Comparison of ENCODE assay signal across 9 mouse cellular contexts in genomic region chr7:66449971-66450752, GRCm38 (mm10). TPM values are rescaled to one million over a fixed set of nuclear protein-coding genes. Genes with fewer than 3 reads are reported as not detected.
A peak's percentile ranks its signal among the peaks of the same experiment; 100 is the strongest.
DNase-seq lines count a peak whose midpoint lies in the region; ATAC-seq lines count a peak whose summit lies in the region.
"Had no signal": no experiment of that assay in that cellular context is flagged by ENCODE, and none has a peak within 500 bp of the region (broad histone marks: within the 10 kb centered on the region; RNA-seq: fewer than 3 reads in every experiment).

No protein-coding gene starts in this region.

- peak; percentile 30 for DNase-seq in CD4-positive, CD25-positive, alpha-beta regulatory T cell, adult 2 months (ENCODE audit: low read depth, low spot score)
- peak; percentile 58 for DNase-seq in ES-CJ7 (ENCODE audit: low read depth, low spot score)
- peak; percentile 81 for DNase-seq in forebrain, embryonic 11.5 days (ENCODE audit: low spot score)
- peak; percentile 76 for DNase-seq in midbrain, embryonic 10.5 days (ENCODE audit: low spot score)
- DNase-seq in layer of hippocampus, adult 18-20 months (ENCODE audit: low spot score in 2 of 2) = no peak
- no peak for DNase-seq in spleen, adult 18-20 months

- H3K9ac ChIP-seq in forebrain, embryonic 11.5 days (ENCODE audit: low read length) = no peak overlapping the region; the same call in 1 of the 2 replicates
- no peak overlapping the region for H3K9ac ChIP-seq in intestine, embryonic 16.5 days (ENCODE audit: low read depth, low read length)

- H3K4me3 ChIP-seq in forebrain, embryonic 11.5 days (ENCODE audit: low read depth, low read length) = peak overlapping the region; percentile 22; the same call in 1 of the 2 replicates
- peak overlapping the region; percentile 26 for H3K4me3 ChIP-seq in intestine, embryonic 16.5 days (ENCODE audit: low read length)
- peak overlapping the region; percentile 48 for H3K4me3 ChIP-seq in midbrain, embryonic 10.5 days

- H3K27ac ChIP-seq in forebrain, embryonic 11.5 days (ENCODE audit: low read depth, low read length) = no peak overlapping the region
- H3K27ac ChIP-seq in intestine, embryonic 16.5 days (ENCODE audit: low read length) = no peak overlapping the region
- peak overlapping the region; percentile 66 for H3K27ac ChIP-seq in midbrain, embryonic 10.5 days (replicated peaks)

- H3K4me1 ChIP-seq in forebrain, embryonic 11.5 days (replicated peaks; ENCODE audit: control insufficient read depth, insufficient read depth, low read length) = 0 out of 2 replicates have a peak, but pooled peaks cover 4% of the 10 kb centered on the region
- no peaks in the 10 kb centered on the region; the same call in 1 of the 2 replicates for H3K4me1 ChIP-seq in intestine, embryonic 16.5 days (ENCODE audit: control insufficient read depth, insufficient read depth, low read length)
- H3K4me1 ChIP-seq in midbrain, embryonic 10.5 days = peaks cover 28% of the 10 kb centered on the region

- WGBS in forebrain, embryonic 11.5 days = 5% methylated on average over 15 of the region's 16 CpGs
- 9% methylated on average over 15 of the region's 16 CpGs for WGBS in intestine, embryonic 16.5 days
- 6% methylated on average over 16 of the region's 16 CpGs for WGBS in midbrain, embryonic 10.5 days

- H3K4me2 ChIP-seq in forebrain, embryonic 11.5 days (ENCODE audit: low read depth, low read length, severe bottlenecking) = peak overlapping the region; percentile 45
- peak overlapping the region; percentile 53 for H3K4me2 ChIP-seq in intestine, embryonic 16.5 days (ENCODE audit: low read depth, low read length)

- no peaks in the 10 kb centered on the region for H3K9me3 ChIP-seq in forebrain, embryonic 11.5 days (ENCODE audit: control insufficient read depth, low read length)
- no peaks in the 10 kb centered on the region for H3K9me3 ChIP-seq in intestine, embryonic 16.5 days (ENCODE audit: control insufficient read depth, low read length)
- no peaks in the 10 kb centered on the region for H3K9me3 ChIP-seq in midbrain, embryonic 10.5 days (replicated peaks)

- no peak for ATAC-seq in CD4-positive, CD25-positive, alpha-beta regulatory T cell, adult 4 months
- ATAC-seq in forebrain, embryonic 11.5 days (replicated peaks; ENCODE audit: low FRiP score) = peak; percentile 84
- peak; percentile 66 for ATAC-seq in intestine, embryonic 16.5 days

- no peaks in the 10 kb centered on the region for H3K36me3 ChIP-seq in forebrain, embryonic 11.5 days (ENCODE audit: control insufficient read depth, insufficient read depth, low read length)
- no peaks in the 10 kb centered on the region for H3K36me3 ChIP-seq in intestine, embryonic 16.5 days (ENCODE audit: control insufficient read depth, insufficient read depth, low read length)
- no peaks in the 10 kb centered on the region for H3K36me3 ChIP-seq in midbrain, embryonic 10.5 days

- no peaks in the 10 kb centered on the region for H3K27me3 ChIP-seq in forebrain, embryonic 11.5 days (ENCODE audit: control insufficient read depth, insufficient read depth, low read length)
- H3K27me3 ChIP-seq in intestine, embryonic 16.5 days (replicated peaks; ENCODE audit: control insufficient read depth, insufficient read depth, low read length) = no peaks in the 10 kb centered on the region
- H3K27me3 ChIP-seq in midbrain, embryonic 10.5 days (ENCODE audit: low read depth, poor library complexity, severe bottlenecking) = peaks cover 6% of the 10 kb centered on the region

RNA-seq across cellular contexts. Expression of gene Aldh1a3, which starts 22.8 kb away (rescaled TPM):
- under 1 TPM in 1 of 2 experiments, not detected in 1; 0.50 TPM for polyA plus RNA-seq in CD4-positive, CD25-positive, alpha-beta regulatory T cell, adult 4 months (2017; shearing (Covaris generic))
- 2.2 and 3.7 TPM in 2 replicates for polyA plus RNA-seq in forebrain, embryonic 11.5 days (2014; fragmentation: Nextera tagmentation; extraction: Ambion mirVana)
- polyA plus RNA-seq in intestine, embryonic 16.5 days (2015; fragmentation: Nextera tagmentation; extraction: Ambion mirVana) = 27.0 and 27.4 TPM in 2 replicates
- 0.94 and 9.2 TPM in 2 replicates for polyA plus RNA-seq in midbrain, embryonic 10.5 days (2016; fragmentation: Nextera tagmentation; extraction: Ambion mirVana)
- total RNA-seq in layer of hippocampus, adult 18-20 months (2021) = 1 to 10 TPM; 1.3 to 1.4 TPM
- total RNA-seq: neutrophil, adult 5-6 weeks had no signal

Comparison
In these comparisons a context has a peak if more than half of its experiments do, and no peak if none do; other contexts are left out.
1. DNase-seq: peak in CD4-positive, CD25-positive, alpha-beta regulatory T cell, adult 2 months (single experiment), ES-CJ7 (single experiment), forebrain, embryonic 11.5 days (single experiment) and midbrain, embryonic 10.5 days (single experiment); none in layer of hippocampus, adult 18-20 months (0 of 2) and spleen, adult 18-20 months (0 of 2).
2. Peak in every context shown above with its lines, with median percentiles within 50 percentile points of each other: H3K4me3 ChIP-seq.